Mouse (Mus musculus): Measurements from ENCODE around the gene Sox3.

Gene Sox3

GRCm38 (mm10) chrX:60892801-60893681 is at the start of gene Sox3:
Sox3 (minus strand) TSS chrX:60893430.
- DNase-seq (ENCODE audit: low spot score): peak; percentile 84

GRCm38 (mm10) chrX:60940225-60940624 is 47.0 kb upstream of the Sox3 start:
- no peak for DNase-seq (ENCODE audit: low spot score)

GRCm38 (mm10) chrX:60899546-60899945 is 6.3 kb upstream of the Sox3 start:
- DNase-seq (ENCODE audit: low spot score): no peak

GRCm38 (mm10) chrX:60898641-60899040 is 5.4 kb upstream of the Sox3 start:
- DNase-seq (ENCODE audit: low spot score): no peak

GRCm38 (mm10) chrX:60896296-60896695 is 3.1 kb upstream of the Sox3 start:
- no peak for DNase-seq (ENCODE audit: low spot score)

GRCm38 (mm10) chrX:60895416-60895815 is 2.2 kb upstream of the Sox3 start:
- DNase-seq (ENCODE audit: low spot score): no peak

GRCm38 (mm10) chrX:60893720-60894543 is 702 bp upstream of the Sox3 start:
- peak; percentile 73 for DNase-seq (ENCODE audit: low spot score)

- DNase-seq (ENCODE audit: low spot score): peak; percentile 45
Measured at GRCm38 (mm10) chrX:60892098-60892800, 981 bp downstream of the Sox3 start.

GRCm38 (mm10) chrX:60891329-60892095 is 1.7 kb downstream of the Sox3 start:
- peak; percentile 7 for DNase-seq (ENCODE audit: low spot score)

- DNase-seq (ENCODE audit: low spot score): no peak
Measured at GRCm38 (mm10) chrX:60890651-60891050, 2.6 kb downstream of the Sox3 start.

GRCm38 (mm10) chrX:60889956-60890485 is 3.2 kb downstream of the Sox3 start:
- DNase-seq (ENCODE audit: low spot score): no peak

Measured in testis, postnatal 14 days (tissue).